Mouse (Mus musculus) G1E (cell line): ENCODE data around the gene Tom1l2.

Source experiments
- CTCF ChIP-seq: IDR thresholded peaks from 2 replicates; pipeline ENCODE4 v1.5.1; 2012; ENCODE audit warnings: low read depth, low read length, inconsistent platforms, mixed read lengths
- GATA1 ChIP-seq: IDR thresholded peaks from 2 replicates; pipeline ENCODE4 v1.6.1; 2012; ENCODE audit warnings: borderline replicate concordance, low read length, inconsistent platforms, mixed read lengths
- POLR2AphosphoS5 ChIP-seq: IDR thresholded peaks from 2 replicates; pipeline ENCODE4 v1.6.1; 2012; ENCODE audit warnings: low read depth, low read length, inconsistent platforms; ENCODE audit not compliant: insufficient replicate concordance

- no peak for TF ChIP-seq CTCF
- no peak for TF ChIP-seq GATA1
- no peak for TF ChIP-seq POLR2AphosphoS5
These were observed 18.6 kb downstream of the Tom1l2 start for GRCm38 (mm10) chr11:60334124-60334523.
